Mouse (Mus musculus) myocyte (in vitro differentiated cells): Measurements from ENCODE around the gene Oprd1. TPM values are rescaled to one million over a fixed set of nuclear protein-coding genes. Genes with fewer than 3 reads are reported as not detected.

ENCODE experiments used
- H3K27me3 ChIP-seq: one replicate; pipeline ENCODE4 v1.6.1; 2011; ENCODE audit not compliant: control insufficient read depth, insufficient read depth, insufficient read length
- H3K36me3 ChIP-seq: one replicate; pipeline ENCODE4 v1.6.1; 2011; ENCODE audit not compliant: control insufficient read depth, insufficient read depth
- H3K4me2 ChIP-seq: one replicate; pipeline ENCODE4 v1.6.1; 2011; ENCODE audit warnings: low read depth, control low read depth
- H3K4me3 ChIP-seq: one replicate; pipeline ENCODE4 v1.5.1; 2011; ENCODE audit warnings: mild to moderate bottlenecking, control low read depth, moderate library complexity
- H3K79me2 ChIP-seq: one replicate; pipeline ENCODE4 v1.6.1; 2011; ENCODE audit not compliant: control insufficient read depth, insufficient read depth
- H3ac ChIP-seq: one replicate; pipeline ENCODE4 v1.6.1; 2011; ENCODE audit not compliant: control insufficient read depth, insufficient read length
- CEBPB ChIP-seq: IDR thresholded peaks from 2 replicates; pipeline ENCODE4 v1.6.1; 2011; ENCODE audit warnings: mild to moderate bottlenecking, moderate library complexity; ENCODE audit not compliant: poor library complexity, insufficient read depth, severe bottlenecking
- E2F4 ChIP-seq: IDR thresholded peaks from one replicate; pipeline ENCODE4 v1.6.1; 2011; ENCODE audit warnings: mild to moderate bottlenecking, control low read depth, moderate library complexity; ENCODE audit not compliant: insufficient read depth
- MAX ChIP-seq: IDR thresholded peaks from one replicate; pipeline ENCODE4 v1.6.1; 2011; ENCODE audit warnings: low read depth, mild to moderate bottlenecking, control low read depth
- MYOD1 ChIP-seq, 3 experiments: IDR thresholded peaks; one replicate each; pipeline ENCODE4 v1.6.1; 2011; ENCODE audit warnings: control low read depth in 2 of 3, low read depth in 2 of 3, mild to moderate bottlenecking in 2 of 3, moderate library complexity in 1 of 3; ENCODE audit not compliant: insufficient read length in 2 of 3, control insufficient read depth in 1 of 3
- MYOG ChIP-seq, 3 experiments: IDR thresholded peaks; one replicate each; pipeline ENCODE4 v1.6.1; 2011; ENCODE audit warnings: control low read depth in 2 of 3, low read depth in 2 of 3, mild to moderate bottlenecking in 2 of 3; ENCODE audit not compliant: insufficient read length in 2 of 3, control insufficient read depth in 1 of 3, insufficient read depth in 1 of 3
- POLR2A ChIP-seq: IDR thresholded peaks from one replicate; pipeline ENCODE4 v1.6.1; 2011; ENCODE audit warnings: low read depth, mild to moderate bottlenecking, control low read depth, moderate library complexity; ENCODE audit not compliant: insufficient read length
- POLR2AphosphoS2 ChIP-seq: IDR thresholded peaks from one replicate; pipeline ENCODE4 v1.6.1; 2011; ENCODE audit warnings: low read depth, control low read depth; ENCODE audit not compliant: insufficient read length
- REST ChIP-seq: IDR thresholded peaks from one replicate; pipeline ENCODE4 v1.6.1; 2011; ENCODE audit warnings: mild to moderate bottlenecking, control low read depth, moderate library complexity; ENCODE audit not compliant: insufficient read depth, insufficient read length
- SRF ChIP-seq: IDR thresholded peaks from one replicate; pipeline ENCODE4 v1.6.1; 2011; ENCODE audit warnings: low read depth; ENCODE audit not compliant: control insufficient read depth, insufficient read length
- TCF12 ChIP-seq: IDR thresholded peaks from one replicate; pipeline ENCODE4 v1.6.1; 2011; ENCODE audit warnings: mild to moderate bottlenecking, control low read depth; ENCODE audit not compliant: poor library complexity, insufficient read depth, severe bottlenecking
- TCF3 ChIP-seq: IDR thresholded peaks from one replicate; pipeline ENCODE4 v1.6.1; 2011; ENCODE audit warnings: low read depth, control low read depth; ENCODE audit not compliant: insufficient read length
- USF1 ChIP-seq: IDR thresholded peaks from one replicate; pipeline ENCODE4 v1.6.1; 2011; ENCODE audit warnings: low read depth, mild to moderate bottlenecking, control low read depth, moderate library complexity
- polyA plus RNA-seq: library from polyadenylated mRNA; unstranded; fragments of >200 nt; fragmentation: generic; extraction: Trizol; gene quantifications from one replicate; pipeline ENCODE4 v1.2.1, GENCODE M21; 2012; ENCODE audit warnings: missing spikeins

Oprd1 gene
- polyA plus RNA-seq, 1 experiment: not detected

GRCm38 (mm10) chr4:132101152-132101551 lies 43.1 kb downstream of the Oprd1 start:
- Histone ChIP-seq H3ac (no peak overlapping the region), H3K79me2 (no peaks in the 10 kb centered on the region), H3K4me3 (no peak overlapping the region), H3K36me3 (no peaks in the 10 kb centered on the region), H3K4me2 (no peak overlapping the region), H3K27me3 (peaks cover 61% of the 10 kb centered on the region)
- TF ChIP-seq CEBPB (no peak), SRF (no peak), TCF12 (no peak), E2F4 (no peak), MYOD1 (IDR thresholded peaks at IDR 0.05; ENCODE audit: control insufficient read depth in 1 of 3, insufficient read length in 2 of 3, low read depth in 2 of 3) (no peak), POLR2AphosphoS2 (no peak), REST (no peak), TCF3 (no peak), MAX (no peak), USF1 (no peak), MYOG (IDR thresholded peaks at IDR 0.05; ENCODE audit: control insufficient read depth in 1 of 3, insufficient read depth in 1 of 3, insufficient read length in 2 of 3, low read depth in 2 of 3) (no peak), POLR2A (no peak)

- Histone ChIP-seq H3K27me3 (peaks cover 53% of the 10 kb centered on the region), H3K4me3 (no peak overlapping the region), H3K4me2 (no peak overlapping the region), H3K36me3 (no peaks in the 10 kb centered on the region), H3K79me2 (no peaks in the 10 kb centered on the region), H3ac (no peak overlapping the region)
- no peak for TF ChIP-seq POLR2A
- TF ChIP-seq USF1: no peak
- no peak for TF ChIP-seq MYOG (IDR thresholded peaks at IDR 0.05; ENCODE audit: control insufficient read depth in 1 of 3, insufficient read depth in 1 of 3, insufficient read length in 2 of 3, low read depth in 2 of 3)
- no peak for TF ChIP-seq SRF
- no peak for TF ChIP-seq E2F4
- no peak for TF ChIP-seq TCF12
- TF ChIP-seq MAX: no peak
- no peak for TF ChIP-seq REST
- no peak for TF ChIP-seq MYOD1 (IDR thresholded peaks at IDR 0.05; ENCODE audit: control insufficient read depth in 1 of 3, insufficient read length in 2 of 3, low read depth in 2 of 3)
- TF ChIP-seq TCF3: no peak
- TF ChIP-seq CEBPB: no peak
- no peak for TF ChIP-seq POLR2AphosphoS2
Measured at GRCm38 (mm10) chr4:132099548-132099947, 44.7 kb downstream of the Oprd1 start.

DNA sequence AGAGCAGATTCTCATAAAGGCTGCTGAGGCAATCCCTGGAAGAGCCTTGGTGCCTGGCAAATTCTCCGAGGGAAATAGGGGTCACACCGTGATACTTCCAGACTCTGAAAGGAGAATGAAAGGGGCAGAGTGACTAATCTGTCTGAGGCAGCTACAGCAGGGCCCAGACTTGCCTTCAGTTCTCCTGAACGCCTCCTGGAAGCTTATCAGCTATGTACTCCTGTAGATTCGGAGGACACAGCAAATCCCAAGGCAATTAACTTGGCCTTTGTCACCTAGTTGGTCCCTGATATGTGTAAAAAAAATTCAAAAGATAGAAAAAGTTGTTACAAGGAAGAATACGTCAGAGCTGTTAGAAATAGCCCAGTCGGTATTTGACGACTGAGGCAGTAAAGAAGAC lies 49.2 kb downstream of the Oprd1 start:
- no peak for TF ChIP-seq SRF
- no peak for TF ChIP-seq REST
- no peak for TF ChIP-seq USF1
- TF ChIP-seq MYOG (IDR thresholded peaks at IDR 0.05; ENCODE audit: control insufficient read depth in 1 of 3, insufficient read depth in 1 of 3, insufficient read length in 2 of 3, low read depth in 2 of 3): no peak
- TF ChIP-seq MAX: no peak
- TF ChIP-seq TCF12: no peak
- TF ChIP-seq MYOD1 (IDR thresholded peaks at IDR 0.05; ENCODE audit: control insufficient read depth in 1 of 3, insufficient read length in 2 of 3, low read depth in 2 of 3): no peak
- TF ChIP-seq CEBPB: no peak
- no peak for TF ChIP-seq POLR2A
- no peak for TF ChIP-seq POLR2AphosphoS2
- no peak for TF ChIP-seq E2F4
- H3ac ChIP-seq: no peak overlapping the region
- no peak overlapping the region for H3K4me3 ChIP-seq
- H3K79me2 ChIP-seq: no peaks in the 10 kb centered on the region
- no peaks in the 10 kb centered on the region for H3K36me3 ChIP-seq
- H3K4me2 ChIP-seq: no peak overlapping the region
- H3K27me3 ChIP-seq: peaks cover 32% of the 10 kb centered on the region

GRCm38 (mm10) chr4:132093928-132094327 lies 50.4 kb downstream of the Oprd1 start:
- Histone ChIP-seq H3K36me3 (no peaks in the 10 kb centered on the region), H3K79me2 (no peaks in the 10 kb centered on the region), H3K4me3 (no peak overlapping the region), H3K4me2 (no peak overlapping the region), H3K27me3 (peaks cover 22% of the 10 kb centered on the region), H3ac (no peak overlapping the region)
- TF ChIP-seq TCF3 (no peak), USF1 (no peak), MYOD1 (IDR thresholded peaks at IDR 0.05; ENCODE audit: control insufficient read depth in 1 of 3, insufficient read length in 2 of 3, low read depth in 2 of 3) (no peak)

GRCm38 (mm10) chr4:132093136-132093535 lies 51.1 kb downstream of the Oprd1 start:
- no peaks in the 10 kb centered on the region for H3K79me2 ChIP-seq
- TF ChIP-seq MYOG (IDR thresholded peaks at IDR 0.05; ENCODE audit: control insufficient read depth in 1 of 3, insufficient read depth in 1 of 3, insufficient read length in 2 of 3, low read depth in 2 of 3) (peak in 1 of 3 experiments; percentile 32), SRF (no peak), POLR2AphosphoS2 (no peak), MAX (no peak), POLR2A (no peak), CEBPB (no peak), USF1 (no peak), MYOD1 (IDR thresholded peaks at IDR 0.05; ENCODE audit: control insufficient read depth in 1 of 3, insufficient read length in 2 of 3, low read depth in 2 of 3) (peak in 1 of 3 experiments; percentile 30), TCF12 (no peak), E2F4 (no peak), TCF3 (no peak), REST (no peak)
- H3K4me3 ChIP-seq: no peak overlapping the region
- H3K36me3 ChIP-seq: no peaks in the 10 kb centered on the region
- peaks cover 16% of the 10 kb centered on the region for H3K27me3 ChIP-seq
- no peak overlapping the region for H3ac ChIP-seq
- no peak overlapping the region for H3K4me2 ChIP-seq
